Mouse (Mus musculus) neutrophil, adult 5-6 weeks (primary cell): ENCODE data around the gene Olfr589. TPM values are rescaled to one million over a fixed set of nuclear protein-coding genes. Genes with fewer than 3 reads are reported as not detected.
"Not testable (repeated sequence)": the region's sequence is repeated elsewhere in the genome, so short reads cannot be mapped to it uniquely, and the experiment has no call there.

ENCODE experiments used
- ATAC-seq: fragments of 151-379, 151-347 bp; 2 replicates; pipeline ENCODE4 v1.8.0; 2017; ENCODE audit warnings: mild to moderate bottlenecking, moderate TSS enrichment; ENCODE audit not compliant: insufficient number of reproducible peaks, poor library complexity, low FRiP score, severe bottlenecking; ENCODE audit errors: extremely low read depth
- total RNA-seq: library from RNA; stranded (forward); fragments of 200-1000 nt; gene quantifications from 2 replicates; pipeline ENCODE4 v1.2.3, GENCODE M21; 2017

Gene Olfr589
- not detected in 2 replicates for total RNA-seq

DNA sequence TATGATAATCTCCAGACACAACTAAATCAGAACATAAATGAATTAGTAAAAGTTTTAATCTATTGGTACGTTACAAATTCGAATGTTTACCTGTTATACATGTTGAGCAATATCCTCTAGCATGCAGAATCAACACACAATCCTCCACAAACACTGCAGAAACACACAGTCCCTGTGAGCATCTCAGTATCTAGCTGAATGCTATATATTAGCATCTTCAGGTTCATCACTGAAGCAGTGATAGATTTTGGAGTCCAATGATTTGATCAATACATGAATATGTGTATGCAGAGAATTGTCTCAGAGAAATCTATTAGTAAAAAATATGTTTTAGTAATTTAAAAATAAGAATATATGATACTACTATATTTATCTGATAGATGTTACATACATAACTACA, at the start of gene Olfr589:
Olfr589 (minus strand) TSS at position 101 of the 400 bp plus-strand sequence.
- no peak for ATAC-seq

DNA sequence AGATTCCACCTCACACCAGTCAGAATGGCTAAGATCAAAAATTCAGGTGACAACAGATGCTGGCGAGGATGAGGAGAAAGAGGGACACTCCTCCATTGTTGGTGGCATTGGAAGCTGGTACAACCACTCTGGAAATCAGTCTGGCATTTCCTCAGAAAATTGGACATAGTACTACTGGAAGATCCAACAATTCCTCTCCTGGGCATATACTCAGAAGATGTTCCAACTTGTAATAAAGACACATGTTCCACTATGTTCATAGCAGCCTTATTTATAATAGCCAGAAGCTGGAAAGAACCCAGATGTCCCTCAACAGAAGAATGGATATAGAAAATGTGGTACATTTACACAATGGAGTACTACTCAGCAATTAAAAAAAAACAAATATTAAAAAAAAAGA, 28.3 kb upstream of the Olfr589 start, which contains the start of gene Olfr592:
Olfr592 (plus strand) TSS at position 301 of the 400 bp plus-strand sequence.
- not testable (repeated sequence) for ATAC-seq

DNA sequence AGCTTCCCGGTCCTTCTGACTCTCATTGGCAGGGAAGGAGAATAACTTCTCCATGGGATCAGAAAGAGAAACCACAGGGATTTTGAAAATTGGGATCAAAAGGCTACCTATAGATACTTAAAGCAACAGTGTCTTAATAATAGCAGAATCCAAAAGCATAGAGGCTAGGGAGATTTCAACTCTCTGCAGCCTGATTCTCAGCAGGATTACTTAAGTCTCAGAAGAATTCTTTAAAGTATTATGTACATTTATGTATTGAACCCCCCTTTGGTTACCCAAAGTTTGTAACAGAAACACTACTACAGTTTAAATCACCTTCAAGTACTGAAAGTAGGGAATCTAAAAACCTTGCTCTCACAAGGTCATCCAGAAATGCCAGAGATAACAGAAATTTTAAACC, 22.1 kb upstream of the Olfr589 start, which contains the start of gene Olfr591:
Olfr591 (minus strand) TSS at position 101 of the 400 bp plus-strand sequence.
- ATAC-seq: no peak

DNA sequence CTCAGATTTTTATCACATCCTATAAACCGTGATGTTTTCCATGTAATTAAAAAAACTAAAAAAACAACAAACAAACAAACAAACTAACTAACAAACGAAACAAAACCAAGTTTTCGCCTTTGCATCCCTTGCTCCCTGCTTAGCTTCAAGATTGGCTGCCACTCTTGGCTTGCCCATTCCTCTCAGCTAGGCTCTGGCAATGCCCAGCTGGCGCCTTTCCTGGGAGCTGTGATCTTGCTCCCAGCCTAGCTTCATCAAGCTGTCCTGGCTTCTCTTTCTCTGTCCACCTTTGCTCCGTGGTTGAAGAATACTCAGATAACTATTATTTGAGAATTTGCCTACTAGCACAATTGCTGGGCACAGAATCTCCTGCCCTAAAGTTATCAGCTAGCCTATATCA, 13.5 kb upstream of the Olfr589 start:
- ATAC-seq: no peak

DNA sequence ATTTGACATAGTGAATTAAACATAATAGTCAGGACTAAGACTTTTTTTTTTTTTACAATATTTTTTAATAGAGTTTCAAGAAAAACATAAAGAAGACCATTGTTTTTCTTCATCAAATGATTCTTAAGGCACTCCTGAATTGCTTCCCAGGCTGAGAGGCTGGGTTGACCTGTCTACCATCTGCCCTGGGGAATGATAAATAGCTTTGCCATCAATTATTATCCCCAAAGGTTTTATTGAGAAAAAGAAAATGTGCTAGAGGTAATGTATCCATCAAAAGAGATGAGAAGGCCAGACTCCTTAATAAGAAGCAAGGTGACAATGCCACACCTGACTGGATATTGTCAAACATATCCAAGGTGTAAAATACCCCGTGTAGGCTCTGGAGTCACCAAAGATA, 15.6 kb downstream of the Olfr589 start, which contains the start of gene Olfr588-ps1:
Olfr588-ps1 (plus strand) TSS at position 301 of the 400 bp plus-strand sequence.
- no peak for ATAC-seq

DNA sequence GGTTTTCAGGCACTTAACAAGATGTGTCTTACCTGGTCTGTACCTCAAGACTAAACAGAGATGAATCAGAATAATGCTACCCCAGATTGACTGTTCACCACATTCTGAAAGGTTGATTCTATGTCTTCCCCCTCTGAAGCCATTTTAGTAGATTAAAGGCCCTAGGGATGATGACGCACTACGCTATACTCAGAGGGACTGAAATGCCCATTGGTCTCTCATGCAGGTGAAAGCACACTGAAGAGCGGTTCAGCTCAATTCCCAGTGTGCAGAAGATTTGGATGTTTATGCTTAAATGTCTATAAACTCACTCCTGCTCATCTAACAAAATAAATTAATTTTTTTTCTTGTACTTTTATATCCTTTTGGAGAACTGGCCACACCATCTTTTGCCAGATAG, 30.6 kb downstream of the Olfr589 start, which contains the start of gene Olfr586:
Olfr586 (minus strand) TSS at position 101 of the 400 bp plus-strand sequence.
- no peak for ATAC-seq

DNA sequence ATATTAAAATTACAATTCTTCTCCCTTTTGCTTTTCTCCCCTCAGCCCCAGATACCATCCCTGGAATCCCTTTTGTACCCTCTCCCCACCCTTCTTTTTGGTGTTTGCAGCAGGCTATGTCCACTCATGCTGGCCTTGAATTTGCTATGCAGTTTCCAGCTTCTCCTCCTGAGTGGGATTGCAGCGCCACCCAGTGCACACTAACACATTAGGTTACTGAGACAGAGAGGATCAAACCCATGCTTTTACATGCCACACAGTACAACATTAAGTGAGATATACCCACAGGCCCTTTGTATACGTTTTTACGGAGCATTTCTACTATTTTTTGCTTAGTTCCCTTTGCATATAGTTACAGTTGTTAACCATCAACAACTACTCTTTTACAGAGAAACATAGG, 36.8 kb downstream of the Olfr589 start:
- ATAC-seq: no peak

Other genes with a start within 250 kb of the Olfr589 start
- not detected in 2 replicates for gene Olfr571, start 238.8 kb downstream of the Olfr589 start, total RNA-seq
- not detected in 2 replicates for gene Olfr572, start 231.9 kb downstream of the Olfr589 start, total RNA-seq
- gene Olfr573-ps1, start 213.8 kb downstream of the Olfr589 start, total RNA-seq: not detected in 2 replicates
- gene Olfr574, start 207.9 kb downstream of the Olfr589 start, total RNA-seq: not detected in 2 replicates
- gene Olfr575, start 197.6 kb downstream of the Olfr589 start, total RNA-seq: not detected in 2 replicates
- gene Olfr576, start 193.7 kb downstream of the Olfr589 start, total RNA-seq: not detected in 2 replicates
- not detected in 2 replicates for gene Olfr577, start 180.4 kb downstream of the Olfr589 start, total RNA-seq
- not detected in 2 replicates for gene Olfr578, start 167.0 kb downstream of the Olfr589 start, total RNA-seq
- gene Olfr582, start 118.3 kb downstream of the Olfr589 start, total RNA-seq: not detected in 2 replicates
- not detected in 2 replicates for gene Olfr583, start 105.1 kb downstream of the Olfr589 start, total RNA-seq
- gene Olfr584, start 74.5 kb downstream of the Olfr589 start, total RNA-seq: not detected in 2 replicates
- gene Olfr585, start 58.6 kb downstream of the Olfr589 start, total RNA-seq: not detected in 2 replicates
- gene Olfr586, start 30.7 kb downstream of the Olfr589 start, total RNA-seq: not detected in 2 replicates
- not detected in 2 replicates for gene Olfr588-ps1, start 15.5 kb downstream of the Olfr589 start, total RNA-seq
- not detected in 2 replicates for gene Olfr591, start 22.0 kb upstream of the Olfr589 start, total RNA-seq
- gene Olfr592, start 28.4 kb upstream of the Olfr589 start, total RNA-seq: not detected in 2 replicates
- not detected in 2 replicates for gene Olfr593, start 55.5 kb upstream of the Olfr589 start, total RNA-seq
- not detected in 2 replicates for gene Olfr594, start 60.6 kb upstream of the Olfr589 start, total RNA-seq
- not detected in 2 replicates for gene Usp17ld, start 96.1 kb upstream of the Olfr589 start, total RNA-seq
- gene Olfr596, start 149.3 kb upstream of the Olfr589 start, total RNA-seq: not detected in 2 replicates
- gene Olfr597, start 160.0 kb upstream of the Olfr589 start, total RNA-seq: not detected in 2 replicates
- gene Olfr598, start 167.2 kb upstream of the Olfr589 start, total RNA-seq: not detected in 2 replicates
- not detected in 2 replicates for gene Olfr599, start 179.6 kb upstream of the Olfr589 start, total RNA-seq
- gene Olfr600, start 193.3 kb upstream of the Olfr589 start, total RNA-seq: 0.23 TPM in 1 of 2 replicates, not detected in the other
- gene Olfr601, start 206.3 kb upstream of the Olfr589 start, total RNA-seq: not detected in 2 replicates
- not detected in 2 replicates for gene Olfr603, start 229.8 kb upstream of the Olfr589 start, total RNA-seq